Mouse (Mus musculus) c-Kit-negative CD71-positive TER-119-positive erythroid progenitor cells, embryonic 14.5 days (primary cell): ENCODE data around the gene Zc3hc1.
"Not testable (repeated sequence)": the region's sequence is repeated elsewhere in the genome, so short reads cannot be mapped to it uniquely, and the experiment has no call there.

Experiments
- DNase-seq: peaks from one replicate; pipeline ENCODE4 v3.0.0-alpha.2; 2013; ENCODE audit warnings: low read depth, low spot score

Zc3hc1 gene

DNA sequence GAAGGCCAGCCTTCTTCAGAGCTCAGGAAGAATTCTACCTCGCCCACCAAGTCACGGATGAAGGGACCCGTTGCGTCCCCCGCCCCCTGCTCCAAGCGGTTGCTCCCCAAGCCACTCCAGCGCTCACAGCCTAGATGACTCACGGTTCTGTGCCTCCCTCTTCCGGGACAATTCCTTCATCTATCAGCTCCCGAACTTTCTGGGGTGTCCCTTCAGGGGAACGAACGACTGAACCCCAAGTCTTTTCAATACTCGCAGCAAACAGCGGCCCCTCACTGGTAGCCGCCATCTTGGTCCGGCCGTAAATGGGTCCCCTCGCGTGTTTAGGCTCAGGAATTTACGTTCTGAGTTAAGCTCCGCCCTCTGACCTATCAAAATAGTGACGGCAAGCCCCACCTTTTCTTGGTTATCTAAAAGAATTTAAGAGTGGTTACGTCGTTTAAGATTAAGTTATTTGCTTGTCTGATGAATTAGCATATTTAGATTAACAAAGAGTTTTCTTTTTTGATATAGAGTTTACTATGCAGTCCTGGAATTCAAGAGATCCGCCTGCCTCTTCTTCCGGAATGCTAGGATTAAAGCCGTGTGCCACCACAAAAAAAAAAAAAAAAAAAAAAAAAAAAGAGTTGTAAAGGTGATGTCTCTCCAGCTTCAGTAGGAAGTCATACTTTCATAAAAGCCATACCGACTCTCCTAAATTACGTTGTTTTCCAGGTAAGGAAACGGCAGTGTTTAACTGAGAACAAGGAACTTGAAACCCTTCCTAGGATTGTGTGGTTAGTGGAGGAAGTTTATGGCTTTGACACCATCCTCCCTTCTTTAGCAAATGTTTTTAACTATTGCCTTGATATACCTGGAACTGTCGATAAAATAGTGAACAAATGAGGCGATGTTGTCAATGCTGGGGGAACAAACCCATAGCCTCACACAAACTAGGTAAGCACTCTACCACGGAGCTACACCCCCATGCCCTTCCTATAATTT is at the start of gene Zc3hc1:
Gene Zc3hc1, minus strand, starts transcription at position 315 of the 984 bp plus-strand sequence.
- peak; percentile 80 for DNase-seq

DNA sequence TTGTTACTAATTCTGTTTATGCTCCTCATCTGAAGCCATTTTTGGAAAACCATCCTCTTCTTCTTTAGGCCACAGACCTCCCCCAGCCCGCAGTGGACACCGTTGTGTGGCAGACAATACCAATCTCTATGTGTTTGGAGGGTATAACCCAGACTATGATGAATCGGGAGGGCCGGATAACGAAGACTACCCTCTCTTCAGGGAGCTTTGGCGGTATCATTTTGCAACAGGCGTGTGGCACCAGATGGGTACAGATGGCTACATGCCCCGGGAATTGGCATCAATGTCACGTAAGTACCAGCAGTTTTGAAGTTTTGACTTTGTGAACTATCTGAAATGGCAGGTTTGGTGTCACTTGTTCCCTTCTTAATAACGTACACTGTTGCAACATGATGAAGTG is 48.7 kb upstream of the Zc3hc1 start:
- no peak for DNase-seq

DNA sequence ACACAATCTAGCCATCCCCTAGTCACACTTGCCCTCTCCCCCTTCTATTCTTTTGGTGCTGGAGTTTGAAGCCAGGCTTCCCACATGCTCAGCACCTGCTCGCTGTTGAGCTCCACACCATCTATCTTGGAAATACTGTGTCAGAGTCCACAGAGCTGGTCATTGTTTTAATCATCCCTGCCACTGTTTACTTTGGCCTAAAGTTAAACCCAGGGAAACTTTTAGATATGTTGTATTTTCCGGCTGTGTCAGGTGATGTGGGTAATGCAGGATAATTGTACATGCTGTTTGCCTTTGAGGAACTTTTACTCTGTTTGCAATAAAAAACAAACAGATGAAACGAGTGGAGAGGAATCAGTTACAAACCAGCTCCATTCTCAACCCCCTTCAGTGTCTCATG is 46.2 kb upstream of the Zc3hc1 start:
- no peak for DNase-seq

DNA sequence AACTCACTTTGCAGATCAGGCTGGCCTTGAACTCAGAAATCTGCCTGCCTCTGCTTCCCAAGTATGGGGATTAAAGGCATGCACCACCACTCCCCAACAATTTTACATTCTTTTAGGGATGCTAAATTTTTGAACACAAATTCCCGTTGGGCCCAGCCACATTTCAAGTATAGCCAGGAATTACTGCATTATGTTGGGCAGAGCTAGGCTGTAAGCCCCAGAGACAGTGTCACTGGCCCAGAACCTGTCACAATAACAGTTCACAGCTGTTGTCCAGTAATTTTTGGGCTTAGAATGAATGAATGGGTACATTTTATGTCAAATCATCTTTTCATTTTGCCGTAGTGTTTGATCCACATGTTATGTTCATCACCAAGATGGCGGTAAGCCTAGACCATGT is 45.6 kb upstream of the Zc3hc1 start:
- DNase-seq = no peak

DNA sequence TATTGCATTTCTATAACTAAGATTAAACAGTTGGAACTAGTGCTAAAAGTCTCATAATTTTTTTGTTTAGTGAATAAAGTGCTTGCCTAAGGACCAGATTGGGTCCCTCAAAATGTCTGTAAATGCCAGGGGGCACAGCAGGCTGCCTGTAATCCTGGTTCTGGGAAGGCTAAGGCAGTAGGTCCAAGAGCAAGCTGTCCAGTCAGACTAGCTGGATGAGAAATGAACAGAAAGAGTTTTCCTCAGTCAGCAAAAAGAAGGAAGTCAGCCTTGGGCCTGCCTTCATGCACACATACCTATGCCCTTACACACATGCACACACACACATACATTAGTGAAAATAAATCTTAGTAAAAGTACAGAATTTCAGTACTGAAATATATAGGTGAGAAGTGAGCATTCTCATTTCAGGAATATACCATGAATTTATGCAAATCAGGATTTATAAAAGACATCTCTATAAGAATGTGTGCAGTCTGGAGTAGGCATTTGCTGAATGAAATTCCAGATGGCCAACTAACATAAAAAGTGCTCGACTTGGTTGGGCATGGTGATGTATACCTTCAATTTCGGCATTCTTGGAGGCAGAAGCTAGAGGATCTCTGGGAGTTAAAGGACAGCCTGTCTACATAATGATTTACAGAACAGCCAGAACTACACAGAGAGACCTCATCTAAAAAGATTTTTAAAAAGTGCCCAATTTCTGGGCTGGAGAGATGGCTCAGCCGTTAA is 41.8 kb upstream of the Zc3hc1 start:
- DNase-seq = no peak

DNA sequence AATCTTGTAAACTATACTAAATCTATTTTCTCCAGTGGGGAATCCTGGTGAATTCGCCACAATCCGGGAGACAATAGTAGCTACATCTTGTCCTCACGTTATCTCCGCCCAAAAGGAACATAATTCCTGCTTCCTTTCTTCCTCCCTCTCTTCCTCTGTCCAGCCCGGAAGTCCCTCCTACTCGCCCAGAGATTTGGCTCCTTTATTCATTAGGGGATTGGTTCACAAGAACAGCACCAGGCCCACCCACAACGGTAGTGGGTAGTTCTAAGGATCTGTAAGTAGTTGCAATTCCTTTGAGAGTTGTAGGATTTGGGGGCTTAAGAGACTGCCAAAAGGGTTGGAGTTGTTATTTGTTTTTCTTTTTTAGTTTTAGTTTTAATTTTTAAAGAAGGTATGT is 26.0 kb upstream of the Zc3hc1 start:
- no peak for DNase-seq

DNA sequence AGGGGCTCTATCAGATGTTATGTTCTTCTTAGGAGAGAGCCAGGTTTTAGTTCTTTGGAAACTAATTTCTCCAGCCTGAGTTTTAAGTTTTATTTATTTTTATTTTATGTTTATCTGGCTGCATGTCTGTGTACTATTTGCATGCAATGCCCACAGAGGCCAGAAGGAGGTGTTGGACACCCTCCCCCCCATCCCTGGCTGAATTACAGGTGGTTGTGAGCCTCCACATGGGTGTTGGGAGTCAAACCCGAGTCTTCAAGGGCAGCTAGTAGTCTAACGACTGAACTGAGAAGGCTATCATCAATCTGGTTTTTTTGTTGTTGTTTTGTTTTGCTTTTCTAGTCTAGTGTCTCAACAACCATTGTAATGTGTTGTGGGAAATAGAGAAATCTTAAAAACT is 25.3 kb upstream of the Zc3hc1 start:
- no peak for DNase-seq

DNA sequence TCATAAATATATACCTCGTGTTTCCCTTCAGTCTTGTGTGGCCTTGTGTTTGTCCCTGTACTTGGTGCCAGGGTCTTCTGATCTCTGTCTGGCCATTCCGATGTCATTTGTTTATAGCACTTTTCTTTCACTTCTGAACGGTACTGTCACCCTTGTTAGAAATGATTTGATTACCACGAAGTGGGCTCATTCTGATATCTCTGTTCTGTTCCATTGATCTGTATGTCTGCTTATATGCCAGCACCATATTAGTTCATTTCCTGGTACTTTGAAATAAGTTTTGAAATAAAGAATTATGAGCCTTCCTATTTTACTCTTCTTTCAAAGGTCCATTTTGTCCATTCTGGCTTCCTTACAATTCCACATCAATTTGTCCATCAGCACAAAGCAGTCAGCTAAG is 20.5 kb upstream of the Zc3hc1 start:
- no peak for DNase-seq

DNA sequence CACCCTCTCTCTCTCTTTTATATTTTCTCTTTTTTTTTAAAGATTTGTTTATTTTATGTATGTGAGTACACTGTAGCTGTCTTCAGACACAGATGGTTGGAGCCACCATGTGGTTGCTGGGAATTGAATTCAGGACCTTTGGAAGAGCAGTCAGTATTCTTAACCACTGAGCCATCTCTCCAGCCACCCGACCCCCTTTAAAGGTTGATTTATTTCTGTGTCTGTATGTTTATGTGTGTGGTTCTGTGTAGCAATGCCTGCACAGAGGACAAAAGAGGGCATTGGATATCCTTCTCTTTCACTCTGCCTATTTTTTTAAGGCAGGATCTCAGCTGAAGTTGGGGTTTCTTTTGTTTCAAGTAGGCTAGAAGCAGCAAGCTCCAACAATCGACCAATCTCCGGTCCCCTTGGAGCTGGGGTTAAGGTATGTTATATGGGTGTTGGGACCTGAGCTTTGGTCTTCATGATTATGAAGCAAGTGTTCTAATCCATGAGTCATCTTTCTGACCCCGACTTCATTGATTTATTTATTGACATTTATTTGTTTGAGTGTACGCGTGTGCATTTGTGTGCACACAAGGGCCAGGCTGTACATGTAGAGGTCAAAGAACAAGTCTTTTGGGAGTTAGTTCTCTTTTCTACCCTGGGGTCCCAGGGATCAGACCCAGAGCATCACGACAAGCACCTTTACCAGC is 18.7 kb upstream of the Zc3hc1 start:
- DNase-seq = no peak

DNA sequence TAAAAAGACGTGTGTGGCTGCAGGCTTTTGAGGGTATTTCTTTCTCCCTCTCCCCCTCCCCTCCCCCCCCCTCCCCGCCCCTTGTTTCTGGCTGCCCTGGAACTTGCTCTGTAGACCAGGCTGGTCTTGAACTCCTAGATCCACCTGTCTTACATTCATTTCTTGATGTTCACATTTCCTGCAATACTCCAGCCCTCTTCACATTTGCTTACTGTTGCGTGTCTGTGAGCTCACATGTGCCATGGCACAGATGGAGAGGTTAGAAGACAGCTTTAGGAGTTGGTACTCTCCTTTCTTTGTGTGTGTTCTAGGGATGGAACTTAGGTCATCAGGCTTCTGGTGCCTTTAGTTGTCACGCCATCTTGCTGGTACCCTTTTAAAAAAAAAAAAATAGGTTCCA is 17.4 kb upstream of the Zc3hc1 start:
- DNase-seq = no peak

DNA sequence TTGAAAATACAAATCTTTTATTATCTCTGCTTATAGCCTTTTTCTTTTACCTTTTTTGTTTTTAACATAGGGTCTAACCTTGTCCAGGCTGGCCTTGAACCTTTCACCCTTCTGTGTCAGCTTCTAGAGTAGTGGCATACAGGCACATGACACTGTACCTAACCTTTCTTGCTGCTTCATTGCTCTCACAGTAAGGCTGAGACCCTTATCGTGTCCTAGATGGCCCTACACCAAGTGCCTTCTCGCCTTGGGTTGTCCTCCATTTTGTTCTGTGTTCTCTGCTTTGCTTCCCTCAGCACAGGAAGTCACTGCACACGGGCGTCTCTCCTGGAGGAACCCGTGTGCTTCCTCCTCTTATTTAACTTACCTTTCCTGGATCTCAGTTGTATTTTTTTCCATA is 13.8 kb upstream of the Zc3hc1 start:
- DNase-seq = no peak

DNA sequence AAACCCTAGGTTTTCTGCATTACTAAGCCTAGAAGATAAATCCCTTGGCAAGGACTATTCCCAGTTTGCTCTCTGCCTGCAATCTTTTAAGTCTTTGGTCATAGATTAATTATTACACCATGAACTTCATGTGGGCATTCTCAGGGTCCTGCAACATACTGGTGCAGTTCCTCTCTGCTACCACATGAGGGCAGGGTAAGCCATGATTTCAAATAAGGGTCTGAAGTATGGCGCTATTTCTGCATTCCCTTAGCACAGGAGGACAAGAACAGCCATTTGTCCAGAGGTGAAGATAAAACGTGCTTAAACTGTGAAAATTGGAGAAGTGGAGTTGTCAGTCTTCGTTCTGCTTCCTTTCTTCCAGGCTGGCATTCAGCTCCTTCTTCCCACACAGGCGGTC is 12.6 kb upstream of the Zc3hc1 start:
- peak; percentile 67 for DNase-seq

DNA sequence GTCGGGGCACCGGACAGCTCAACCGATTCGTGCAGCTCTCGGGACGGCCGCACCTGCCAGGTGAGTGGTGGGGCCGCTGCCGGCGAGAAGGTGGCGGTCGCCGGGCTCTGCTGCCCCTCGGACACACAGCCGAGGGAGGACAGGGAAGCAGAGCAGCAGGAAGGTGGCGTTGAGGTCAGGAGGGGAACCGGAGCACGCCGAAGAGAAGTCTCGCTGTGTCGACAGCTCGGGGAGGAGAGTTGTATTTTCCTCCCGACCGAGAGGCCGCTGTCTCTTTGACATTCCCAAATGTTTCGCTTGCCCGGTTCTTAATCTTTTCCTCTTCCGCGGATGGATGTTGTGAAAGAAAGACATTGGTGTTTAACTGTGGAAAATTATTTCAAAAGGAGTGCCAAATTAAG is 11.3 kb upstream of the Zc3hc1 start:
- DNase-seq = peak; percentile 49

DNA sequence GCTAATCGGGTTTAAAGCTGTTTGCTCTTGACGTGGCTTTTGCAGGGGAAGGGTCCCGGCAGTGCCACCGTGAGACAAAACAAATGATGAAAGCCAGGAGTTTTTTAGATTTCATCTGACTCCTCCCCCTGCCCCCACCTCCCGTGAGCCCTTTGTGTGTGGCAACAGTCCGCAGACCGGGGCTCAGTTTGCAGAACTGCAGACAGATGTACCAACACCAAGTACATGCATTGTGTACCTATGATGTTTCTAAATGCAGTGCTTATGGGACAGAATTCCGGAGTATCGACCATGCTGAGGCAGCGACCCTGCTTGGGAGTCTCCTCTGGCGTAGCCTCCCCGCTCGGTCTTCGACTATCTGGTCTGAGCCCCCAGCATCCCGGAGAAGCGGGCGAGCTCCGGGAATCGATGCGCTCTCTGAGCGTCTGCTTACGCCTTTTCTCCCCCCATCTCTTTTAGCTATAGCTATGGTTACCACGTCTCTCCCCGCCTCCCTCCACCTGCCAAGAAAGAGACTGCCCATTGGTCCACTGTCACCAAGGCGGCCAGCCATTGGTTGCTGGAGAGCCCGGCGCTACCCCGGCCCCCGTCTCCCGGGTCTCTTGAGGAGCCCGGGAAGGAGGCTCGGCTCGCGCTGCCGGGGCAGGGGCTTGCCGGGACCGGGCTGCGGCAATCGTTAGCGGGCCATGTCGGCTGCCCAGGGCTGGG is 10.6 kb upstream of the Zc3hc1 start, which contains the start of gene Klhdc10:
Gene Klhdc10, plus strand, starts transcription at position 561 of the 708 bp plus-strand sequence.
- DNase-seq = peak; percentile 95

DNA sequence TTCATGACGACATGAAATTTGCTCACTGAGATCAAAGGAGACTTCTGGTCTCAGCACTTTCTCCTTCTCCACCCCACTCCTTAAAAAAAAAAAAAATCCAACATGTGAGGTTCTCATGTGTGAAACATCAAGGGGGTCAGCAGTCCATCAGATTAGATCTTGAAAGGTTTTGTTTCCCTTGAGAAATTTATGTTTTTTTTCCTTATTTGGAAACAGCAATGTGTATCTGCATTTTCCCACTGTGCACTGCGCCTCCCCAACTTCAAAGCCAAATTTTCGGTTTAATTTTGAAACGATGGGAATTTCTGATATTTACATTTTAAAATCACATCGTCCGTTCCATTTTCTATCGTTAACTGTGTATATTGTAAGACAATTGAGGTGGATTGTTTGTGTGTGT is 9.9 kb upstream of the Zc3hc1 start:
- DNase-seq = no peak

DNA sequence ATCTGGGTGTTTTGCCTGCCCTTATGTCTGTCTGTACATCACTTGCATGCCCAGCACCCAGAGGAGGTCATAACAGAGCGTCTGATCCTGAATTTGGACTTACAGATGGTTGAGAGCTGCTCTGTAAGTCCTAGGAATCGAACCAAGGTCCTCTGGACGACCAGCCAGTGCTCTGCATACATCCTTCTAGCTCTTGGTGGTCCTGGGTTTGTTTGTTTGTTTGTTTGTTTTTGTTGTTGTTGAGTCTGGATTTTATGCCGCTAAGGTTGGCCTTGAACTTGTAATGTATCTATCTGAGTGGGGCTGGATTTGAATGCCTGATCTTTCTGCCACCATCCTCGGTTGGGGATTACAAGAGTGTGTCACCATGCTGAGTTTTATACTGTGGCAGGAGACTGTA is 9.3 kb upstream of the Zc3hc1 start:
- DNase-seq = no peak

DNA sequence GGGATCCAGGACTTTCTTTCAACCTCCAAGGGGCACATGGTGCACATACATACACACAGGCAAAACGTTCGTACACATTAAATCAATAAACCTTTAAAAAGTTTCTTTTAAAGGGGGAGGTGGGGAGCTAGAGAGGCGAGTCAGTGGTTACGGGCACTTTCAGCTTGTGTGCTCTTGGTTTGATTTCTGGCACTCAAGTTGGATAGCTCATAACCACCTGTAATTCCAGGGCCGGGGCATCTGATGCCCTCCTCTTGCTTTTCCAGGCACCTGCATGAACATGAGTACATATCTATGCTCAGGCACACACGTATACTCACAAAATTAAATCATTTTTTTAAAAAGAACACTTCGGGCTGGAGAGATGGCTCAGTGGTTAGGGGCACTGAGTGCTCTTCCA is 1.2 kb upstream of the Zc3hc1 start:
- no peak for DNase-seq

DNA sequence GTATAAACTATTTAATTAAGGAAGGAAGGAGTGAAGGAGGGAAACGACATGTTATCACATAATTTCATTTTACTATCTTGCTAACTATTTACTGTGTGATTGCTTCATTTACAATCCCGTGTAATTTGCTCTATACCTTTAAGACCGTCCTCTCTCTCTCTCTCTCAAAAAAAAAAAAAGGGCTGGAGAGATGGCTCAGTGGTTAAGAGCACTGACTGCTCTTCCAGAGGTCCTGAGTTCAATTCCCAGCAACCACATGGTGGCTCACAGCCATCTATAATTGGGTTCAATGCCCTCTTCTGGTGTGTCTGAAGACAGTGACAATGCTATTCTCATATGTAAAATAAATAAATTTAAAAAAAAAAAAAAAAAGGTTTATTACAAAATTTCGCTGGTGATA is 557 bp downstream of the Zc3hc1 start:
- DNase-seq = not testable (repeated sequence)

DNA sequence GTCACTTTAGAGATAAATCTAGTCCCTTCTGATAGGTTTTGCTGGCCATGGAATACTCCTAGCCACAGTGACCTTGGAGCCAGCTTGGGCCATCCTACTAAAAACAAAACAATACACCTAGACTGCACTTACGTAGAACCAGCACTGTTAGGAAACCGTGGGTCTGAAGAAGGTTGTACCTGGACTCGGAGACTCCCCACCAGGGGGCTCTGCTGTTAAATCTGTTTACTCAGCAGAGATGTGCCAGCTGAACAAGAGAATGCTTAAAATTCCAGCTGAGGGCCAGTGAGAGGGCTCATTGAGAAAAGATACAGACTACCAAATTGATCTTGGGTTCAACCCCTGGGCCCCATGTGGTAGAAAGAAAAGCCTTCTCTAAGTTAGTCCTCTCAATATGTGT is 9.7 kb downstream of the Zc3hc1 start:
- DNase-seq = no peak

DNA sequence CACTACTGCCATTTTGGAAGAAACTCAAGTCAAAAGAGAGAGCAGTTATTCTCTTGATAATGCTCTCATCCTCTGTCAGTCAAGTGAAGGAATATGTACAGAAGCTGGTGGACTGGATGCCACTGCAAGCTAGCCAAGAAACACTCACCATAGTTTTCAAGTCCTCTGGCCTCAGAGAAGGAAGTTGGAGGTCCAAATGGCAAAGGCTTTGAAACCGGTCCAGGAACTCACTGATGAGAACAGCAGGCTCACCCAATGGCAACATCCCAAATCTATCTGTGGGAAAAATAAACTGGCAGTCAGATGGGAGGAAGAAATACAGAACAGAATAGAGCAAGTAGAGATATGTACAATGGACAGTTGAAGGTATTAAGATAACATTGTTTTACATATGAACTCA is 15.0 kb downstream of the Zc3hc1 start:
- no peak for DNase-seq

DNA sequence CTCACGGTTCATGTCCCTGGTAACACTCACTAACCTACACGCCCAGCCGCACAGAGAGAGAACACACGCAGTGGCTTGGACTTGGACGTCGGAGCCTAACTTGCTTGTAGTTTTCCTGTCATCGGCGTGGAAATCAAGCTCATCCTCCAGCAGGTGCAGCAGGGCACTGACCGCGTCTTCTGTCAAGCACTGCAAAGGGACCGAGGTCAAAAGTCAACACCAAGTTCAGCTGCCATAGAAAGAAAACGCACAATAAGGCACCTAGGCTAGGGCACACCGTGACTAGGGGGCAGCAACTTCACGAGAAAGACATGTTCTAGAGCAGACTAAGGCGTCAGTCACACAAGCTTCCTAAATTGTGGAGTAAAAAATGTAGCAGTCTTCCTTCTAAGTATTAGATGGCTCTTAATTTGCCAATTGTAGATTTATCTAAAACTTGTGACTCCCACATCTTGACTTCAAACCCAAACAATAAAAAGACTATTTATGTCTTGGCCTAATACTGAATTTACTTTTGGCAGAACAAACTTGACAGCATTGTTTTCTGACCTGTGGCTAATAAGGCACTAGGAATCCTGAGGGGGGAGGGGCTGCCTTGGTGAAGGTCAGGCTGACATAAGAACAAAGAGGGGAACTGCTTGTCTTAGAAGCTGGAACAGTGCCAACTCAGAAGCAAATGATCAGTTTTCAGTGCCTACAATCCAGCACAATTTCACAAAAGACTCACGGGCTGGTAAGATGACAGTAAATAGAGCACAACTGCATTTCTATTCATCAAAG is 15.9 kb downstream of the Zc3hc1 start:
- DNase-seq = no peak
